Mouse (Mus musculus) ES-Bruce4 (cell line): ENCODE measurements around the gene Mcu. TPM values are rescaled to one million over a fixed set of nuclear protein-coding genes. Genes with fewer than 3 reads are reported as not detected.

ENCODE experiments used
- H3K27ac ChIP-seq: 2 replicates; pipeline ENCODE4 v1.5.1; 2012; ENCODE audit warnings: low read length, inconsistent platforms; ENCODE audit not compliant: insufficient read depth
- H3K27me3 ChIP-seq: 2 replicates; pipeline ENCODE4 v1.6.1; 2012; ENCODE audit warnings: mild to moderate bottlenecking, low read length, inconsistent platforms; ENCODE audit not compliant: control insufficient read depth, poor library complexity, insufficient read depth, severe bottlenecking
- H3K36me3 ChIP-seq: 2 replicates; pipeline ENCODE4 v1.6.1; 2012; ENCODE audit warnings: inconsistent platforms, mild to moderate bottlenecking, low read length, moderate library complexity; ENCODE audit not compliant: control insufficient read depth, poor library complexity, insufficient read depth, severe bottlenecking
- H3K4me1 ChIP-seq: one replicate; pipeline ENCODE4 v1.8.1; 2011; ENCODE audit warnings: low read length; ENCODE audit not compliant: control insufficient read depth, insufficient read depth
- H3K4me3 ChIP-seq: 2 replicates; pipeline ENCODE4 v1.5.1; 2011; ENCODE audit warnings: low read depth, mild to moderate bottlenecking, low read length
- H3K9ac ChIP-seq: 2 replicates; pipeline ENCODE4 v1.6.1; 2012; ENCODE audit warnings: low read depth, mild to moderate bottlenecking, inconsistent platforms; ENCODE audit not compliant: poor library complexity, severe bottlenecking
- H3K9me3 ChIP-seq: replicated peaks from 2 replicates; pipeline ENCODE4 v1.6.1; 2012; ENCODE audit warnings: mild to moderate bottlenecking, low read length, inconsistent platforms; ENCODE audit not compliant: control insufficient read depth, poor library complexity, insufficient read depth, severe bottlenecking
- CTCF ChIP-seq: IDR thresholded peaks from one replicate; pipeline ENCODE4 v1.8.1; 2011; ENCODE audit warnings: low read depth, low read length
- EP300 ChIP-seq: IDR thresholded peaks from 2 replicates; pipeline ENCODE4 v1.6.1; 2011; ENCODE audit warnings: low read depth, low read length; ENCODE audit not compliant: insufficient read depth
- POLR2A ChIP-seq: IDR thresholded peaks from one replicate; pipeline ENCODE4 v1.8.1; 2011; ENCODE audit warnings: low read length; ENCODE audit not compliant: insufficient read depth
- polyA plus RNA-seq: library from polyadenylated mRNA; stranded (reverse); fragments of >200 nt; gene quantifications from 2 replicates; pipeline ENCODE4 v1.2.4, GENCODE M21; 2011; ENCODE audit warnings: low read depth; ENCODE audit not compliant: missing spikeins, insufficient read depth, insufficient read length

Mcu gene
- polyA plus RNA-seq, 1 experiment, result 26.0 TPM

DNA sequence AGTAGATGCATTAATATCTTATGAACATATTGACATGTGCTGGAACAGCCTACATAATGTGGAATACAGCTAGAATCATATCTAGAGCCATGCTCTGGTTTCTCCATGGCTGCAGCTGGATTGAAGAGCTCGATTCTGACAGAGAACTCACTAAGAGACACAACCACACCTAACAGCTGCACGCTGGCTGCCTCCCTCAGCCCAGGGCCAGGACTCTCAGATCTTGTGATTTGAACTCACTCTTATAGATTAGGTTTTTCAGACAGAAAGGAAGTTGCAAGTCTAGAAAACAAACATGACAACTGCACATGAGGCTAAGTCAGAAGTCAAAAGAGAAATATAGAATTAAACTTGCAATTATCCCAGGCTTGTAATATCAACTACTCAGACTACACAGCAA lies 45.7 kb downstream of the Mcu start:
- H3K4me1 ChIP-seq, result peaks cover 4% of the 10 kb centered on the region
- H3K27me3 ChIP-seq, result no peaks in the 10 kb centered on the region
- H3K27ac ChIP-seq, result no peak overlapping the region
- TF ChIP-seq CTCF (no peak), POLR2A (no peak), EP300 (no peak)
- H3K9me3 ChIP-seq, result 0 out of 2 replicates have a peak, but pooled peaks cover 3% of the 10 kb centered on the region
- H3K4me3 ChIP-seq, result no peak overlapping the region
- no peaks in the 10 kb centered on the region for H3K36me3 ChIP-seq
- H3K9ac ChIP-seq, result no peak overlapping the region

DNA sequence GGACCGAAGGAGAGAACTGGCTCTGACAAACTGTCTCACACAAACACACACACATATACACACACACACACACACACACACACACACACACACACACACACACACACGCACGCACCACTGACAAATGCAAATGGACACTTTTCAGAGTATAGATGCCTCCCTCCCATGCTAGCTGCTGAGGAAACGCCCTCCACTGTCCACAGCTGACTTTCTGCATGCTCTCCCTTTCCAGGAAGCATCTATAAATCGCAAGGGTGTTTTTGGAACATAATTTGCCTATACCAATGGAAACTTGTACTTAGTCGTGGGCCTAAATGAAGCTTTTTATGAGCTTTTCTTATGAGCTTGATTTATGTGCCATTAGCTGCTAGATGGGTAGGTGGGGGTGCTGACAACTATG lies 46.1 kb downstream of the Mcu start:
- TF ChIP-seq EP300 (no peak), POLR2A (no peak), CTCF (no peak)
- no peaks in the 10 kb centered on the region for H3K27me3 ChIP-seq
- no peak overlapping the region for H3K27ac ChIP-seq
- no peak overlapping the region for H3K4me3 ChIP-seq
- H3K9me3 ChIP-seq, result 0 out of 2 replicates have a peak, but pooled peaks cover 3% of the 10 kb centered on the region
- no peaks in the 10 kb centered on the region for H3K36me3 ChIP-seq
- peaks cover 4% of the 10 kb centered on the region for H3K4me1 ChIP-seq
- no peak overlapping the region for H3K9ac ChIP-seq

DNA sequence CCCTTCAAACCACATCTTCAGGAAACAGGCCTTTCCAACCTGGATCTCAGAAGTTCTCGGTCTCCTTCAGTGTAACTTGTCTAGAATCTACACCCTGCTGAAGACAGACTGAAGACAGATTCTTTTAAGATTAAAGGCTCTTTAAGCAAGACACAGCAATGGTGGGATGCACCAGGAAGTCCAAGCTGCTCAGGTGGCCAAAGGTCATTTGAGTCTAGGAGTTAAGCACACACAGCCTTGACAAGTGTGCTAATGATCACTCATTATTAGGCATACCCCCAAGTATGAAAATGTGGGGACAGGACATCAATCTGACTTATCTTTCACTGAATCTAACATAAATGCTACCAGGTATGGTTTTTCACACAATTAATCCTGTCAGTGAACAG lies 47.0 kb downstream of the Mcu start:
- Histone ChIP-seq H3K27me3 (no peaks in the 10 kb centered on the region), H3K9me3 (0 out of 2 replicates have a peak, but pooled peaks cover 3% of the 10 kb centered on the region), H3K9ac (no peak overlapping the region), H3K27ac (no peak overlapping the region), H3K4me3 (no peak overlapping the region), H3K36me3 (no peaks in the 10 kb centered on the region), H3K4me1 (peaks cover 8% of the 10 kb centered on the region)
- no peak for TF ChIP-seq POLR2A
- TF ChIP-seq CTCF, result no peak
- TF ChIP-seq EP300, result no peak

DNA sequence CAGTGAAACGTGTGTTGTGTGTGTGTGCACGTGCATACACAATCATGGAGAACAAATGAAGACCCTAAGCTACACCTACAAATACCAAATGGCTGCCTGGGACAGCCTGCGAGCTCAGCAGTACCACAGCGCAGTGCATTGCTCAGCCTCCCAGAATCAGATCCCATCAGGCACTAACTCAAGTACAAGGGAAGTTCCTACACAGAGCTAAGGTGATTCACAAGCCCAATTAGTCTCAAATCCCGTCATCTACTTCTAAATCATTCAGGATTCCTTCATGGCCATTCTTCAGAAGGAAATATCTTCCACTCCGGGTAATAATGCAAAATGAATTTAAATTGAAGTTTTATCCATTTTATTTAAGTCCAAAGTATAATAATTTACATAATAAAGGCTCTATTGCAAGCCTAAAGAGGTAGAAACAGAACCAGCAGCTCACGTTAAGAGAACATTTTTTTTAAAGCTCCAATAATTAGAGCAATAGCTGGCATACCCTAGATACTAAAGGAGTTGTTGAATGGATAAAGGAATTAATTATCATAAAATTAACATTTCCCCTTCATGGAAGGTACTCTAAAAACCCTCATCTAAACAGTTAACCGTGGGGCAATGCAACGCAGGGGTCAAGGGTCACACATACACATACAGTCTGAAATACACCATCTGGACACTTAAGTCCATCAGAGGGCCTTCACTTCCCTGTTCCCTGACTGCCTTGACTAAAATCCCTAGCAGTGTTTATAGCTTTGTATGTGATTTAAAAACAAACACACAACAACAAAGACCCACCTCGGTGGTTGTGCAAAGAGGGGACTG lies 47.6 kb downstream of the Mcu start:
- TF ChIP-seq CTCF, result no peak
- no peak for TF ChIP-seq POLR2A
- TF ChIP-seq EP300, result no peak
- Histone ChIP-seq H3K9ac (no peak overlapping the region), H3K36me3 (no peaks in the 10 kb centered on the region), H3K27me3 (no peaks in the 10 kb centered on the region), H3K4me3 (no peak overlapping the region), H3K9me3 (0 out of 2 replicates have a peak, but pooled peaks cover 3% of the 10 kb centered on the region), H3K4me1 (peaks cover 8% of the 10 kb centered on the region), H3K27ac (no peak overlapping the region)

DNA sequence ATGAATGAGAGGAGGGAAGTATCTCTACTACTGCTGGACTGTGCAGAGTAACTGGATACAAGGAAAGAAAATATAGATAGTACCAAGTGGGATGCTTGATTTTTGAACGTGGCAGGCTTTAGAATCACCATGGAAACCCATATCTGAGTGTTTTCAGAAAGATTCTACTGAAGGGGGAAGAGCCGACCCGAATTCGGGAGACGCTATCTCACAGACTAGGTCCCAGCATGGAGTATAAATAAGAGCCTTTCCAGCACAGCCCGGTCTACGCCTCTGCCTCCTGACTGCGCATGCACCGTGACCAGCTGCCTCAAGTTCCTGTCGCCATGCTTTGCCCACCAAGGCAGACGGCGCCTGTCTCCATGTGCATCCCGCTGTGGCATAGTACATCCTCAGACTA lies 49.5 kb downstream of the Mcu start:
- Histone ChIP-seq H3K27ac (no peak overlapping the region), H3K9me3 (no peaks in the 10 kb centered on the region), H3K27me3 (no peaks in the 10 kb centered on the region), H3K4me1 (peaks cover 8% of the 10 kb centered on the region), H3K4me3 (no peak overlapping the region), H3K9ac (no peak overlapping the region), H3K36me3 (no peaks in the 10 kb centered on the region)
- TF ChIP-seq CTCF (no peak), EP300 (no peak), POLR2A (no peak)

DNA sequence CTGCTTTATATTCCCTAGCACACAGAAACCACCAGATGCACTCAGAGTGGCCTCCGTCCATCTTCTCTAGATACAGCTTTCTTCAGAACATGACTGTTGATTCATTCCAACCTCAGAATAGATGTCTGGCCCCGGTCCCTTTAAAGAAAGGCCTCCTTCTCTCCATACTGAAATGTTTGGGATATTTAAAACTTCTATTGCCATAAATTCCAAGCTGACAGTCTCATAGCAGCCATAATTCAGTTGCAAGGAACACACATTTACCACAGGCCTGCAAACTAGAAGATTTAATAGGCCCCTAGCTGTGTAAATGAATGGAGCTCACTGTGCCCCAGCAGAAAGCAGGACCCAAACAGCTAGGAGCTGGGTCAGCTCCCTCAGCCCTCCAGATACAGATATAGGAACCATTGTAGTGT lies 50.5 kb downstream of the Mcu start:
- peaks cover 8% of the 10 kb centered on the region for H3K4me1 ChIP-seq
- no peaks in the 10 kb centered on the region for H3K9me3 ChIP-seq
- H3K27me3 ChIP-seq, result no peaks in the 10 kb centered on the region
- H3K27ac ChIP-seq, result no peak overlapping the region
- H3K4me3 ChIP-seq, result no peak overlapping the region
- H3K9ac ChIP-seq, result no peak overlapping the region
- H3K36me3 ChIP-seq, result no peaks in the 10 kb centered on the region
- TF ChIP-seq EP300 (no peak), CTCF (no peak), POLR2A (no peak)
